Mouse (Mus musculus): ENCODE results near the gene Dgkd.
A peak's percentile ranks its signal among the peaks of the same experiment; 100 is the strongest.

Dgkd gene

GRCm38 (mm10) chr1:87880856-87881255 lies 27.8 kb downstream of the Dgkd start:
- no peak for DNase-seq (ENCODE audit: low spot score in 2 of 2)

DNA sequence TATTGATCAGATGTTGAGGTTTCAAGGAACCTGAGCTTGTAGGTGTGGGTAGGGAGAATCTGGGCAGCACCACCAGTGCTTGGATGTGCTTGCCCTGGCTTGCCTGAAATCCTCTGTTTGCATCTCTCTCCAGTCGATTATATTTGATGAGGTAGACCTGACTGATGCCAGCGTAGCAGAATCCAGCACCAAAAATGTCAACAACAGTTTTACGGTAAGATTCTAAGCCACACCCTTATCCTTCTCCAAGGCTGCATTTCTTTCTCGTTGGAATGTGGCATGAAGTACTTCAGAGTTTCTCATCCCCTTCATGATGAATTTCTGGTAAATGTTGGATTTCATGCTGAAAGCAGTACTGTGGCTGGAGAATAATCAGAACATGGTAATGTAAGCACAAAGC lies 28.6 kb downstream of the Dgkd start:
- no peak for DNase-seq (ENCODE audit: low spot score in 2 of 2)

DNA sequence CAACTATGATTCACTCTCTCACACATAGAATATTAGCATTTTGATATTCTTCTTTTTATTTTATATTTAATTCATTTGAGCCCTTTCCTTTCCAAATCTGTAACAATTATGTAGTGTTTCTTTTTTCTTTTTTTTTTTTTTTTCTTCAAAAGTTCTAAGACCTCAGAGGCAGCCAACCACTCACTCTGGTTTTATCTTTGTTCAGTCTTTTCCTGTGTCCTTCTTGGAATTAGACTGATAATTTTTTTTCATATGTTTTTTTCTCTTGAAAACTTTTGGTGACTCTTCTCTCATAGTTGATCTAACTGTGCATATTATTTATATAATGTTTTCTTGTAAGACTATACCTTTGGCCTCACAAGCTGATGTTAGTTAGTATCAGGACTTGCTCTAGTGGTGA lies 29.5 kb downstream of the Dgkd start:
- DNase-seq (ENCODE audit: low spot score in 2 of 2) = no peak

- DNase-seq (ENCODE audit: low spot score in 2 of 2) = no peak
Observed at GRCm38 (mm10) chr1:87890960-87891359, 37.9 kb downstream of the Dgkd start.

DNA sequence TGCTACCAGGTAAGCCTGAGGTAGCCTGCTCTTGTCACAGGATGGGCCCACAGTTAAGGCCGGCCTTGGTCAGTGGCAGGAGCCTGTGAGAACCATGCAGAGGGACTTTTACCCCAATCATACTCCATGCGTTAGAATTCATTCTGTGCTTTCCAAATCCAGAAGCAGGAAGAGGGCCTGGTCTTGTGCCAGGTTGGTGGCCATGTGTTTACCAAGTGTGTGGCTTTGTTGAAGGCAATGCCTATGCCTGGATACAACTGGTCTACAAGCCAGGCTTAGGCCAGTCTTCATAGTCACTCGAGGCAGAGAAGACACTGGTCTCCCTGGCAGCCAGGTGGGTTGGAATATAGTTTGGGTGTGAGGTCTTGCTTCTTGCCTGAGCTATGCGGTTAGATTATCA lies 38.5 kb downstream of the Dgkd start:
- DNase-seq (ENCODE audit: low spot score in 2 of 2) = no peak

DNA sequence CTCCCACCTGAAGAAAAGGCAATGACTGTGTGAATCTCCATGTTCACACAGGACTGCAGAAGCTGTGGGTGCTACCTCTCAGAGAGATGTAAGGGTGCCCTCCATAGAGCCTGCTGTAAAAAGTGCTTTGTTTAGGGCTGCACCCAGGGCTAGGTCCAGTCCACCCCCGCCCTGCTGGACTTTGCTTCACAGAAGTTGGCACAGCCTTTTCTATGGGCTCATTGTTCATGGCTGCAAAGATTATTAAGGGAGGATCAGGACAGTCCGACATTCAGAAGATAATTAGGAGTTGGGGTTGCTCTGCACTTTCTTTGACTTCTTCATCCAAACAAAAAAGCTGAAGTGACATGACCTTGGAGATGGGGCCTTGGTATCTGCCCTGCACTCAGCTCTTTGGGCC lies 39.4 kb downstream of the Dgkd start:
- no peak for DNase-seq (ENCODE audit: low spot score in 2 of 2)

DNA sequence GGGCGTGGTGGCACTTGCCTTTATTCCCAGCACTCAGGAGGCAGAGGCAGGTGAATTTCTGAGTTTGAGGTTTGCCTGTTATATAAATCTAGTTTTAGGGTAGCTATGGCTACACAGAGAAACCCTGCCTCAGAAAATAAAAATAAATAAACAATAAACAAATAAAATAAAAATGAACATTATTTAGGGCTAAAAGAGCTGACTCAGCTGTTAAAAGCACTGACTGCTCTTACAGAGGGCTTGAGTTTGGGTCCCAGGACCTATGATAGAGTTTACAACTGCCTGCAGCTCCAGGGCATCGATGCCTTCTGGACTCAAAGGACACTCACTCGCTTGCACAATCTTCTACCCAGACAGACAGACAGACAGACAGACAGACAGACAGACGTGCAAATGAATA lies 40.3 kb downstream of the Dgkd start:
- DNase-seq (ENCODE audit: low spot score in 2 of 2) = no peak

GRCm38 (mm10) chr1:87896921-87897320 lies 43.8 kb downstream of the Dgkd start:
- no peak for DNase-seq (ENCODE audit: low spot score in 2 of 2)

DNA sequence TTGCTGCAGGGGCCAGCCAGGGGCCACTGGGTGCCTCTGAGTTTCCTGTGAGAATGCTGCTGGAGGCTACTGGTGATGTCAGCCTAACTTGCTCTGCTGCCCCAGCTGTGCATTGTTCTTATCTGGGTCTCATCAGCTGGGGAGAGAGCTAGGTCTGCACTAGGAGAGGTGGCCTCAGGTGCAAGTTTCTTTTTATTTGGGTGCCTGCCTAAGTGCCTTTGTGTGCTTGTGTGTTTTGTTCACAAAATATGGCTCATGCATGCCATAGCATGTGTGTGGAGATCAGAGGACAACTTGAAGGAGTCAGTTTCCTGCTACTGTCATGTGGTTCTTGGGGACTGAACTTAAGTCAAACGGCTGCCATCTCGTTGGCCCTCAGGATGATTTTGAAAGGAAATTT lies 46.6 kb downstream of the Dgkd start:
- DNase-seq (ENCODE audit: low spot score in 2 of 2) = no peak

DNA sequence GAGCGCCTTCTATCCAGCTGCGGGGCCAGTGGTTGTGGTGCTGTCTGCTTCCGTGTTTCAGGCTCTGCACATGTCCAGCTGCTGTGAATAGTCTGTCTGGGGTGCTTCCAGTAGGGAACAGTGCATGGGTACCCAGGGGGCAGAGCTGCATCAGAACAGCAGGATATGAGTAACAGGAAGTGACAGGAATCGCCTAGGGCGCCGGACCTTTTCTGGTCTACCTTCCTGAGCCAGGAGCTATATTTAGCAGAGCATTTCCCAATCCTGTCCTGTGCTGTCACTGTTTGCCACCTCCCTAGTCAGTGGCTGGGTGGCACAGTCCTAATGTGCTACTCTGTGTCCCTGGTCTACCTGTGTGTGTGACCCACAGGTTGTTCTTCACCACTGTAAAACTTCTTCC lies 47.9 kb downstream of the Dgkd start:
- DNase-seq (ENCODE audit: low spot score in 2 of 2) = no peak

- DNase-seq (ENCODE audit: low spot score in 2 of 2) = no peak
Observed at GRCm38 (mm10) chr1:87902186-87902585, 49.1 kb downstream of the Dgkd start.

DNA sequence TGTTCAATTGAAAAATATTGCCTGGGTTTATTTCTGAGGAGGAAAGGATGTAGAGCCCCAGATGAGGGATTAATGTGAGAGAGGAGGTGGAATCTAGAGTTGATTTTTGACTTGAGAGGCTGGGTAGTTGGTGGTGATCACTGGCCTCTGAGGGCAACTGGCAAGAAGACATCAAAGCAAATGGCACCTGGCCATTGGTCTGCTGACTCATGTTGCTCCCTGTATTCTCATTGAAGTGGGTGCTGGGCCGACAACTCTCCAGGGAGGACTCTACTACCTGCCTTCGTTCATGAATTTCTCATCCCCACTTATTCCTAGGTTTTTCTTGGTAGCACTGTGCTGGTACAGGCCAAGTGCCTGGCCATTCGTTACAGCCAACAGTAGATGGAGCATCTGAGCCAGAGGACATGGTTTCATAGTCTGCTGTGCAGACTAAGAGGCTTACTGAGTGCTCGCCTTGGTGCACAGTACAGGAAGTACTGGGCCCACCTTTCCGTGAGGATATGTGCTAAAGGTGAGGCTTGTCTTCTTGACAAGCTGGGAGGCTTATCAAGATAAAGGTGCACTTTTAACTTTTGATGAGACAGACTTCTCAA lies 53.4 kb downstream of the Dgkd start:
- no peak for DNase-seq (ENCODE audit: low spot score in 2 of 2)

GRCm38 (mm10) chr1:87908006-87908405 lies 54.9 kb downstream of the Dgkd start:
- DNase-seq (ENCODE audit: low spot score in 2 of 2) = no peak

DNA sequence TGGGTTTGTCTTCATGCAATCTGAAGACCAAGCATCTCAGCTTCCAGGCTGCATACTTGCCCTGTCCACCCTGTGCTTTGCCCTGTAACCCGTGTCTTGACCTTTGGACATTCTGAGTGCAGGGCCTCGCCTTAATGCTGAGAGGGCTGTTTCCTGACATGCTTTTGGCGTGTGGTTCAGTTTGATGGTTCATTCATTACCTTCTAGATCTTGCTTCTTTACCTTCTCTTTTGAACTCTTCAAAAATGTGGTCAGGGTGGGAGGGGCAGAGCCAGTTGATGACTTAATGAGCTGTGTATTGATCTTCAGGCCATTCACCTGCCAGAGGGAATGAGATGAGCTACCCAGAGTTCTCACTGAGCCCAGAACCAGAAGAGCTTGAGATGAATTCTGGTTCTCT lies 55.6 kb downstream of the Dgkd start:
- no peak for DNase-seq (ENCODE audit: low spot score in 2 of 2)

GRCm38 (mm10) chr1:87909565-87909964 lies 56.5 kb downstream of the Dgkd start:
- no peak for DNase-seq (ENCODE audit: low spot score in 2 of 2)

DNA sequence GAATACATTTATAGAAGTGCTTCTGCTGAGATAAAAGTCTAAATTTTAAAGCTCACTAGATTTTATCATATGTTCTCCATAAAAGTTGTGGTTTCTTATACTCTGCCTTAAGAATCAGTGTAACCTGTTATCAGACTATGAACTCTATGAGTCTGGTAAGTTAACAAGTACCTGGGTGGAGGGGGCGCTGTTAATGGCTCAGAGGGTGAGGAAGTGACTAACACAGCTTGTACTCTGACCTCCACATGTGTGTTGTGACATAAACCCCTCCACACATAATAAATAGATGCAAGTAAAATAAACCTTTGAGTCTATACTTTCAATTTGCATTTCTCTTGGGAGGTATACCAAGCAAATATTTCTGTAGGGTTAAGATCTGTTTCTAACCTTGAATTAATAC lies 57.3 kb downstream of the Dgkd start:
- no peak for DNase-seq (ENCODE audit: low spot score in 2 of 2)

GRCm38 (mm10) chr1:87913356-87913755 lies 60.3 kb downstream of the Dgkd start:
- DNase-seq (ENCODE audit: low spot score in 2 of 2) = no peak

GRCm38 (mm10) chr1:87917361-87917760 lies 64.3 kb downstream of the Dgkd start:
- DNase-seq (ENCODE audit: low spot score in 2 of 2) = no peak

DNA sequence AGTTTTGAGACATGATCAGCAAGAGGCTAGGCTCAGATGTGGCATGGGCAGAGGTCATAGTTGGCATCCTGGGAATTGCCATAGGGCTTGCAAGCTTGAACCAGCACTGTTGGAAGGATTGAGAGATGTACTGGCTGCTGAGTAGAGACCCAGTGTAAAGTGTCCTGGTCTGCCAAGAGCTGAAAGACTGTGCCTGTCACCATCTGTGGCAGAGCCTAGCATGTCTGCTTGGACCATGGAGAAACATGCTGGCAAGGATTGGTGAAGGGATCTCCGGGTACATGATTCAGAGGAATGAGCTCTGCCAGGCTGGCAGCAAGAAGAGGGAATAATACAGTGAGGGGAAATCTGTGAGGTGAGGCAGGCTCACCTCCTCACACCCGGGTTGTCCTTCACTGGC lies 65.0 kb downstream of the Dgkd start:
- no peak for DNase-seq (ENCODE audit: low spot score in 2 of 2)

GRCm38 (mm10) chr1:87920056-87920614 lies 67.0 kb downstream of the Dgkd start:
- no peak for DNase-seq (ENCODE audit: low spot score in 2 of 2)

GRCm38 (mm10) chr1:87922666-87923065 lies 69.6 kb downstream of the Dgkd start:
- DNase-seq (ENCODE audit: low spot score in 2 of 2) = no peak

DNA sequence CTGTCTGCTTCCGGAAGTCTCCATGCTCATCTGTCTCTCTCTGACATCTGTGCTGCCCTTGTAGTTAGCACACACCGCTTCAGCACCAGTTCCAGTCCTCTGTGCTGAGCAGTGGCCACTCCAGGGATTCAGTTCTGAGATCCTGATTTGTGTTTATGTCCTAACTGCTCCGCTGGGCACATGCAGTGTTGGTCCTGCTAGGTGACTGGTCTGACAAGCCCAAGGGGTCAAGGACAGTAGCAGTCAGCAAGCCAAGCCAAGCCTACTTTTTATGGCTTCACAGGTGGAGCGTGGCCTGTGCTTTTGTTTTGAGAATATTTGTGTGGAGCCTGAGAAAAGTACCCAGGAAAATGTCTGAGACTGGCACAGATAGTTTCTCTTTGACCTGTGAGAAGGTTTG lies 71.8 kb downstream of the Dgkd start:
- DNase-seq (ENCODE audit: low spot score in 2 of 2) = no peak

DNA sequence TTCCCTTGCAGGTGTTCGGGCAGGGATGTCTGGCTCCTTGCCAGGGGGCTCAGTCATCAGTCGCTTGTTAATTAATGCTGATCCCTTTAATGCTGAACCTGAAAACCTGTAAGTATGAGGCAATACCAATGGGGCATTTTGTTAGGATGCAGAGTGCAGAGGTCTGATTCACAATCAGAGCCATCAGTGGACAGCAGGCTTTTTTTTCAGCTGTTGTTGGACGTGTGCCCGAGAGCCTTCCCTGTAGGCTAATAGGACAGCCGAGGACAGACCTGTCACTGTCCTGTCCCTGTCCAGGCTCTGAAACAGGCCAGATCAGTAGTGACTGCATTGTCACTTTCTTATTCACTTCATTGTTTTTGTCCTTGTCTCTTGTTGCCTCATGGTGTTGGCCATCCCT lies 76.6 kb downstream of the Dgkd start:
- no peak for DNase-seq (ENCODE audit: low spot score in 2 of 2)

GRCm38 (mm10) chr1:87933051-87933450 lies 80.0 kb downstream of the Dgkd start:
- DNase-seq (ENCODE audit: low spot score in 2 of 2) = peak in 1 of 2 experiments; percentile 41

All from right cerebral cortex, postnatal 36 days (tissue).